In genomic region chr17:61301171-61301570, GRCm38 (mm10) we compare ENCODE assay signal across 28 mouse cellular contexts.
DNase-seq lines count a peak whose midpoint lies in the region; ATAC-seq and TF ChIP-seq lines count a peak whose summit lies in the region.
"Had no signal": no experiment of that assay in that cellular context is flagged by ENCODE, and none has a peak within 500 bp of the region (broad histone marks: within the 10 kb centered on the region; RNA-seq: fewer than 3 reads in every experiment).

No protein-coding gene starts in this region.

- intact Hi-C loops in gastrocnemius, adult 2 months (cut with DNase I) = no loop called here

- no peaks in the 10 kb centered on the region for H3K36me3 ChIP-seq in forebrain, embryonic 12.5 days (replicated peaks)
- no peaks in the 10 kb centered on the region for H3K36me3 ChIP-seq in forebrain, postnatal 0 days (ENCODE audit: insufficient read depth)
- no peaks in the 10 kb centered on the region for H3K36me3 ChIP-seq in midbrain, embryonic 12.5 days
- no peaks in the 10 kb centered on the region for H3K36me3 ChIP-seq in midbrain, embryonic 16.5 days (ENCODE audit: control insufficient read depth, insufficient read depth, low read length)
- H3K36me3 ChIP-seq: embryonic facial prominence, embryonic 12.5 days; hindbrain, embryonic 12.5 days; midbrain, embryonic 15.5 days; neural tube, embryonic 12.5 days had no signal

- H3K9ac ChIP-seq in forebrain, embryonic 12.5 days = no peak overlapping the region
- H3K9ac ChIP-seq in forebrain, postnatal 0 days = no peak overlapping the region
- no peak overlapping the region for H3K9ac ChIP-seq in midbrain, embryonic 12.5 days (replicated peaks)
- H3K9ac ChIP-seq in midbrain, embryonic 16.5 days (ENCODE audit: low read depth, low read length) = no peak overlapping the region
- H3K9ac ChIP-seq: embryonic facial prominence, embryonic 12.5 days; hindbrain, embryonic 12.5 days; liver, embryonic 14.5 days; midbrain, embryonic 15.5 days; neural tube, embryonic 12.5 days had no signal

- no peak overlapping the region for H3K4me3 ChIP-seq in forebrain, embryonic 12.5 days (replicated peaks)
- no peak overlapping the region for H3K4me3 ChIP-seq in forebrain, postnatal 0 days (ENCODE audit: low read depth, low read length)
- H3K4me3 ChIP-seq in midbrain, embryonic 12.5 days = no peak overlapping the region
- no peak overlapping the region for H3K4me3 ChIP-seq in midbrain, embryonic 16.5 days (ENCODE audit: low read depth, low read length)
- H3K4me3 ChIP-seq in gastrocnemius, adult 2 months = no peak overlapping the region
- H3K4me3 ChIP-seq: embryonic facial prominence, embryonic 12.5 days; hindbrain, embryonic 12.5 days; midbrain, embryonic 15.5 days; myocyte; neural tube, embryonic 12.5 days had no signal

- no peak for TF ChIP-seq CTCF in forebrain, postnatal 0 days (IDR thresholded peaks at IDR 0.05; ENCODE audit: low read depth)
- TF ChIP-seq CTCF in gastrocnemius, adult 2 months (IDR thresholded peaks at IDR 0.05) = no peak

- peak; percentile 53; the same call in 1 of the 2 replicates for ATAC-seq in forebrain, embryonic 12.5 days (ENCODE audit: low FRiP score)
- no peak for ATAC-seq in forebrain, postnatal 0 days
- peak; percentile 41; the same call in 1 of the 2 replicates for ATAC-seq in midbrain, embryonic 12.5 days (ENCODE audit: low FRiP score, low read depth)
- ATAC-seq in midbrain, embryonic 16.5 days = no peak
- ATAC-seq: activated CD4-positive, CD25-positive, alpha-beta regulatory T cell, adult 4 months; intestine, embryonic 16.5 days had no signal

- no peaks in the 10 kb centered on the region; the same call in 1 of the 2 replicates for H3K4me1 ChIP-seq in forebrain, embryonic 12.5 days
- no peaks in the 10 kb centered on the region for H3K4me1 ChIP-seq in forebrain, postnatal 0 days (ENCODE audit: insufficient read depth)
- no peaks in the 10 kb centered on the region for H3K4me1 ChIP-seq in midbrain, embryonic 12.5 days
- H3K4me1 ChIP-seq in midbrain, embryonic 16.5 days (ENCODE audit: control insufficient read depth, insufficient read depth, low read length) = no peaks in the 10 kb centered on the region; the same call in 1 of the 2 replicates
- H3K4me1 ChIP-seq: embryonic facial prominence, embryonic 12.5 days; hindbrain, embryonic 12.5 days; neural tube, embryonic 12.5 days had no signal

- no peak for DNase-seq in forebrain, postnatal 0 days
- DNase-seq in brain, adult 2 months (ENCODE audit: low read depth, low spot score) = peak; percentile 8
- DNase-seq in layer of hippocampus, adult 9-11 months = no peak
- DNase-seq in gastrocnemius, adult 2 months = no peak
- DNase-seq: adrenal gland, adult 2 months; B cell, adult 2 months; embryo, embryonic 11 days; gastrocnemius, postnatal 14 days; heart, postnatal 14 days; layer of hippocampus, postnatal 36 days; liver; lung, adult 2 months; lung, postnatal 10 days; right cerebral cortex, postnatal 14 days; thymus, postnatal 4 days had no signal

- H3K27me3 ChIP-seq in forebrain, embryonic 12.5 days = no peaks in the 10 kb centered on the region
- no peaks in the 10 kb centered on the region for H3K27me3 ChIP-seq in forebrain, postnatal 0 days (ENCODE audit: insufficient read depth, low read length)
- no peaks in the 10 kb centered on the region for H3K27me3 ChIP-seq in midbrain, embryonic 12.5 days
- no peaks in the 10 kb centered on the region for H3K27me3 ChIP-seq in midbrain, embryonic 16.5 days (ENCODE audit: control insufficient read depth, insufficient read depth, low read depth, low read length)
- H3K27me3 ChIP-seq: embryonic facial prominence, embryonic 12.5 days; hindbrain, embryonic 12.5 days; midbrain, embryonic 15.5 days; neural tube, embryonic 12.5 days had no signal

- H3K4me2 ChIP-seq in forebrain, embryonic 12.5 days = no peak overlapping the region
- no peak overlapping the region for H3K4me2 ChIP-seq in forebrain, postnatal 0 days (ENCODE audit: low read depth)
- H3K4me2 ChIP-seq in midbrain, embryonic 12.5 days (replicated peaks) = no peak overlapping the region
- no peak overlapping the region for H3K4me2 ChIP-seq in midbrain, embryonic 16.5 days (ENCODE audit: low read length)
- H3K4me2 ChIP-seq: embryonic facial prominence, embryonic 12.5 days; hindbrain, embryonic 12.5 days; midbrain, embryonic 15.5 days; neural tube, embryonic 12.5 days had no signal

- H3K27ac ChIP-seq in forebrain, embryonic 12.5 days = no peak overlapping the region
- H3K27ac ChIP-seq in forebrain, postnatal 0 days (ENCODE audit: low read depth, low read length) = no peak overlapping the region
- H3K27ac ChIP-seq in midbrain, embryonic 12.5 days (replicated peaks) = no peak overlapping the region
- no peak overlapping the region for H3K27ac ChIP-seq in midbrain, embryonic 16.5 days (ENCODE audit: low read length)
- H3K27ac ChIP-seq in gastrocnemius, adult 2 months = no peak overlapping the region
- H3K27ac ChIP-seq: embryonic facial prominence, embryonic 12.5 days; hindbrain, embryonic 12.5 days; kidney, postnatal 0 days; liver, embryonic 14.5 days; macrophage; neural tube, embryonic 12.5 days had no signal

- no peaks in the 10 kb centered on the region for H3K9me3 ChIP-seq in forebrain, embryonic 12.5 days
- H3K9me3 ChIP-seq in forebrain, postnatal 0 days (ENCODE audit: low read length) = no peaks in the 10 kb centered on the region
- H3K9me3 ChIP-seq in midbrain, embryonic 12.5 days = no peaks in the 10 kb centered on the region
- no peaks in the 10 kb centered on the region for H3K9me3 ChIP-seq in midbrain, embryonic 16.5 days (replicated peaks; ENCODE audit: control insufficient read depth, low read length, poor library complexity, severe bottlenecking)
- H3K9me3 ChIP-seq: embryonic facial prominence, embryonic 12.5 days; hindbrain, embryonic 12.5 days; midbrain, embryonic 15.5 days; neural tube, embryonic 12.5 days had no signal

Comparison
In these comparisons a context has a peak if more than half of its experiments do, and no peak if none do; other contexts are left out.
1. ATAC-seq: peak in forebrain, embryonic 12.5 days (single experiment) and midbrain, embryonic 12.5 days (single experiment); none in forebrain, postnatal 0 days (single experiment) and midbrain, embryonic 16.5 days (single experiment).